In the genomic region with DNA sequence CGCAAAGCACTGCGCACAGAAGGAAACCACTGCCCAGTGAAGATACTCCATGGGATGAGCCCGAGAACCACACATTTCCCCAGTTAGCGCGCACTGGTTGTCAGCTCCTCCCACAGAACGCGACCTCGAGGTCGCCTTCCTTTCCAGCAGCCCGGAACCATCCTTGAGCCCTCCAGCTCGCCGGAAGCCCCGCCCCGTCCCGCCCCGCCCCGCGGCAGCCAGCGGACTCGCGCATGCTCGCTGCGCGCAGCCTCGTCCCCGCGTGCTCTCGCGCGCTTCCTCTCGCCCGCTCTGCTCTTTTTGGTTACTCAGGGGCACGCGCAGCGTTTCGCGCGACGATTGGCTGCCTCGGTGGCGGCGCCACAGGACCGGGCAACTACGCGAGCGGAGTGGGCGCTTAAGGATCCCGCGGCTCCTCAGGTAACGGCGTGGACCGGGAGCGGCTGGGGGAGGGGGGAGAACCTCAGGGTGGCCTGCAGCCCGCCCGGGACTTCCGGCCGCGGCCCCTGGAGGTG, we compare ENCODE assay signal across 8 mouse cellular contexts. TPM values are rescaled to one million over a fixed set of nuclear protein-coding genes. Genes with fewer than 3 reads are reported as not detected.
A peak's percentile ranks its signal among the peaks of the same experiment; 100 is the strongest.
DNase-seq lines count a peak whose midpoint lies in the region; ATAC-seq lines count a peak whose summit lies in the region.

A gene (plus strand): TSS at position 221 of the 515 bp plus-strand sequence.
A gene (plus strand): TSS at position 236 of the 515 bp plus-strand sequence.

- peak within 1 kb of the TSS; percentile 74 for H3K4me3 ChIP-seq in hindbrain, embryonic 16.5 days (ENCODE audit: low read length)
- peak within 1 kb of the TSS; percentile 67 for H3K4me3 ChIP-seq in macrophage (ENCODE audit: inconsistent target)

- WGBS in hindbrain, embryonic 16.5 days, result under 1% methylated on average over 57 of the region's 58 CpGs
- WGBS in macrophage (ENCODE audit: missing documents), result under 1% methylated on average over 54 of the region's 58 CpGs

- H3K27me3 ChIP-seq in hindbrain, embryonic 16.5 days (replicated peaks; ENCODE audit: control insufficient read depth, insufficient read depth, low read length), result no peaks in the 10 kb centered on the region

- H3K4me1 ChIP-seq in hindbrain, embryonic 16.5 days (ENCODE audit: control insufficient read depth, insufficient read depth, low read depth, low read length), result peaks cover 3% of the 10 kb centered on the region; the same call in 1 of the 2 replicates

- DNase-seq in T-cell, adult 2 months (ENCODE audit: low spot score), result peak; percentile 89
- DNase-seq in cerebellum, postnatal 36 days, result peak; percentile 80 to 84
- DNase-seq in gastrocnemius, adult 18-20 months (ENCODE audit: low spot score), result peak; percentile 85
- DNase-seq in left cerebral cortex, adult 18-20 months (ENCODE audit: low spot score in 2 of 2), result peak; percentile 84 to 89
- peak; percentile 92 for DNase-seq in right cerebral cortex, adult 18-20 months
- peak; percentile 36 for DNase-seq in urinary bladder, postnatal 10 days (ENCODE audit: low spot score)

- no peaks in the 10 kb centered on the region for H3K9me3 ChIP-seq in hindbrain, embryonic 16.5 days (ENCODE audit: control insufficient read depth, low read length)

- ATAC-seq in hindbrain, embryonic 16.5 days, result peak; percentile 99

- H3K79me2 ChIP-seq in macrophage (ENCODE audit: inconsistent target), result peaks cover 46% of the 10 kb centered on the region

- peak within 1 kb of the TSS; percentile 79 for H3K27ac ChIP-seq in hindbrain, embryonic 16.5 days (ENCODE audit: low read depth, low read length)
- H3K27ac ChIP-seq in macrophage, result 0 out of 2 replicates have a peak within 1 kb of the TSS, but pooled peaks have one; percentile 22

- peak within 1 kb of the TSS; percentile 59 for H3K4me2 ChIP-seq in hindbrain, embryonic 16.5 days (ENCODE audit: low read length)

- H3K9ac ChIP-seq in hindbrain, embryonic 16.5 days (ENCODE audit: low read depth, low read length), result peak within 1 kb of the TSS; percentile 80

- H3K36me3 ChIP-seq in hindbrain, embryonic 16.5 days (ENCODE audit: control insufficient read depth, insufficient read depth, low read length), result no peaks in the 10 kb centered on the region
- H3K36me3 ChIP-seq in macrophage (ENCODE audit: inconsistent target), result no peaks in the 10 kb centered on the region

RNA-seq across cellular contexts. Expression of the first gene that starts in this region (rescaled TPM):
- total RNA-seq in gastrocnemius, adult 18-20 months (2021), result 10 to 100 TPM; 26.0 to 28.1 TPM
- 23.2 and 25.3 TPM in 2 replicates for polyA plus RNA-seq in hindbrain, embryonic 16.5 days (2015; fragmentation: Nextera tagmentation; extraction: Ambion mirVana)
- 10 to 100 TPM; 15.9 to 16.5 TPM for total RNA-seq in left cerebral cortex, adult 18-20 months (2021)
- total RNA-seq in macrophage (2018; cell fraction: chromatin; rRNA removed), result 10 to 100 TPM in 7 of 26 experiments, 1 to 10 TPM in 19; 2.1 to 15.7 (median 5.5) TPM
- total RNA-seq in macrophage (2018; cell fraction: cytosol; rRNA removed), result 10 to 100 TPM in 24 of 26 experiments, 1 to 10 TPM in 2; 9.6 to 20.3 (median 14.0) TPM
- 10 to 100 TPM in 10 of 26 experiments, 1 to 10 TPM in 16; 3.9 to 19.4 (median 9.3) TPM for total RNA-seq in macrophage (2018; cell fraction: nucleus; rRNA removed)
- polyA plus RNA-seq in macrophage (2018), result 9.6 to 19.2 TPM (median 15.2 TPM) in 3 replicates

RNA-seq across cellular contexts. Expression of the second gene that starts in this region (rescaled TPM):
- 1 to 10 TPM; 3.1 to 4.0 TPM for total RNA-seq in gastrocnemius, adult 18-20 months (2021)
- 5.2 and 5.6 TPM in 2 replicates for polyA plus RNA-seq in hindbrain, embryonic 16.5 days (2015; fragmentation: Nextera tagmentation; extraction: Ambion mirVana)
- 1 to 10 TPM; 5.2 to 7.0 TPM for total RNA-seq in left cerebral cortex, adult 18-20 months (2021)
- total RNA-seq in macrophage (2018; cell fraction: chromatin; rRNA removed), result 10 to 100 TPM in 1 of 26 experiments, 1 to 10 TPM in 24, under 1 TPM in 1; 0.59 to 10.2 (median 5.8) TPM
- total RNA-seq in macrophage (2018; cell fraction: cytosol; rRNA removed), result 1 to 10 TPM in 19 of 26 experiments, under 1 TPM in 7; 0.76 to 2.6 (median 1.1) TPM
- total RNA-seq in macrophage (2018; cell fraction: nucleus; rRNA removed), result 1 to 10 TPM in 24 of 26 experiments, under 1 TPM in 2; 0.83 to 9.6 (median 3.0) TPM
- 0.73 to 1.6 TPM (median 1.4 TPM) in 3 replicates for polyA plus RNA-seq in macrophage (2018)

Comparison
In these comparisons a context has a peak if more than half of its experiments do, and no peak if none do; other contexts are left out.
1. Peak in every context shown above with its lines: DNase-seq, ATAC-seq, H3K4me3 ChIP-seq and H3K27ac ChIP-seq.
2. DNase-seq: peak in every context shown above with its lines; median percentile 92 in right cerebral cortex, adult 18-20 months; 89 in T-cell, adult 2 months; 86 in left cerebral cortex, adult 18-20 months; 85 in gastrocnemius, adult 18-20 months; 82 in cerebellum, postnatal 36 days; 36 in urinary bladder, postnatal 10 days.